Mouse (Mus musculus) 3134 (cell line): ENCODE measurements around the gene Lhb.
"Not testable (repeated sequence)": the region's sequence is repeated elsewhere in the genome, so short reads cannot be mapped to it uniquely, and the experiment has no call there.

Source experiments
- DNase-seq: peaks from one replicate; pipeline ENCODE4 v3.0.0-alpha.2; 2011; ENCODE audit warnings: low spot score; ENCODE audit not compliant: insufficient read length; ENCODE audit errors: extremely low read depth

Gene Lhb

GRCm38 (mm10) chr7:45420615-45420919 is at the start of gene Lhb:
Gene Lhb, plus strand, starts transcription at chr7:45420820.
- no peak for DNase-seq

DNA sequence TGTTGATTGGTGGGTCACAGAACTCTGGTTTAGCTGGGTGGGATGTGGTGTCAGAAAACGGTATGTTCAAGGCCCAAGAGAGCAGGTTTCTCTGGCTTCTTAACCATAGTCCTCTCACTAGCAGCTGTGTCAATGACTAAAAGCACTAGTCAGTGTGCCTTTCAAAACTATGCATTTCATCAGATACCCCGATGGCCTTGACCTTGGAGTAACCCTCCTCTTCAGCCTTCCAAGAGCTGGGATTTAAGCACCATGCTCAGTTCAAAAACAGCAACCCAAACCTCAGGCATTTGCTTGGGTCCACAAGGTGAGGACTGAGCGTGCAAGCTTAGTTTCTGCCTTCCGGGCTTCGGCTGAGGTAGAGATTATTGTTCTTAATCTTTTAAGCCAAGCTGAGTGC is 48.2 kb upstream of the Lhb start:
- no peak for DNase-seq

DNA sequence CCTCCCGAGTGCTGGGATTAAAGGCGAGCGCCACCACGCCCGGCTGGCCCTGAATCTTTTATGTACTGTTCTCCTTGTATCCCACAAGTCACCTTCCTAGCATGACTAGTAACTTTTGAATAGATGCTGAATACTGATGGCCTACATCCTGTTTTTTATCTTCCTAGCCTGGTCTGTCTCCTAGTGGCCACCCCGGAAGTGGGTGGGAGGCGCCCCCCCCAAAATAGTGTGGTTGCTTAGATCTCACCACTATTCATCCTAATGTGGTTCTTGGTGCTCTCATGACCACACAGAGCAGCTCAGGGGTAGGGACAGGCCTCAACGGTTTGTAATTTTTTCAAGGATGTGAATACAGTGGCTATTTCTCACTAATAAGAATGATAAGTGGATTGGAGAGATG is 46.0 kb upstream of the Lhb start:
- no peak for DNase-seq

- DNase-seq: no peak
Measured at GRCm38 (mm10) chr7:45376057-45376456, 44.6 kb upstream of the Lhb start.

DNA sequence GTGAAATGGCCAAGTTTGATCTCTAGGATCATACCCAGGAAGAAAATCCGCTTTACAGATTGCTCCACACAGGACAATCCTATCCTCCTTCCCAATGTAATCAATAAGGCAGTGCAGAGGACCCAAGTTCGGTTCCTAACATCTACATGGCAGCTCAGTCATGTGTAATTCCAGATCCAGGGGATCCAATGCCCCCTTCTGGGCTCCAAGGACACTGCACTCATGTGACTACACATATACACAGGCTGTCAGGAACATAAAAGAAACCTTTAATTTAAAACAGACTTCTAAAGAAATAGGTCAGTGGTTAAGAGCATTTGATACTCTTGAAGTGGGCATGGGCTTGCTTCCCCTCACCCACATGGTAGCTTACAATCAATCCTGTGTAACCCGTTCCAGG is 34.5 kb upstream of the Lhb start:
- no peak for DNase-seq

GRCm38 (mm10) chr7:45395129-45395541 is 25.5 kb upstream of the Lhb start:
- no peak for DNase-seq

- peak; percentile 99 for DNase-seq
Measured at GRCm38 (mm10) chr7:45395578-45396336, 24.9 kb upstream of the Lhb start, which contains the start of gene Snrnp70. Gene Snrnp70, minus strand, starts transcription at chr7:45395742.

- DNase-seq: not testable (repeated sequence)
Measured at GRCm38 (mm10) chr7:45396337-45396775, 24.3 kb upstream of the Lhb start.

DNA sequence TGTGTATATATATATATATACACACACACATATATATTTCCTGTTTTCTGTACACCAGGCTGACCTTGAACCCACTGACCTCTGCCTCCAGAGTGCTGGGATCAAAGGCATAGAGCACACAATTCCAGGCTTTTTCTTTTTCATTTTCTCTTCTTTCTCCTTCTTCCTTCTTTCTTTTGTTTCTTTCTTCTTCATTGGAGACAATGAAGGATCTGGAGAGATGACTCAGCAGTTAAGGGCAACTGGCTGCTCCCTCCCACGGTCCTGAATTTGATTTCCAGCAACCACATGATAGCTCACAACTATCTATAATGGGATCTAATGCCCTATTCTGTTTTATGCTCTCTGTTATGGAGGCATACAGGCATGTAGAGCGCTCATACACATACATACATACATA is 23.8 kb upstream of the Lhb start:
- DNase-seq: no peak

- no peak for DNase-seq
Measured at GRCm38 (mm10) chr7:45401521-45402085, 19.0 kb upstream of the Lhb start.

- DNase-seq: no peak
Measured at GRCm38 (mm10) chr7:45403532-45404261, 16.9 kb upstream of the Lhb start.

GRCm38 (mm10) chr7:45405091-45406075 is 15.2 kb upstream of the Lhb start, which contains the start of gene Kcna7:
Gene Kcna7, plus strand, starts transcription at chr7:45405653.
- DNase-seq: peak; percentile 65

- no peak for DNase-seq
Measured at GRCm38 (mm10) chr7:45406157-45407156, 14.2 kb upstream of the Lhb start.

DNA sequence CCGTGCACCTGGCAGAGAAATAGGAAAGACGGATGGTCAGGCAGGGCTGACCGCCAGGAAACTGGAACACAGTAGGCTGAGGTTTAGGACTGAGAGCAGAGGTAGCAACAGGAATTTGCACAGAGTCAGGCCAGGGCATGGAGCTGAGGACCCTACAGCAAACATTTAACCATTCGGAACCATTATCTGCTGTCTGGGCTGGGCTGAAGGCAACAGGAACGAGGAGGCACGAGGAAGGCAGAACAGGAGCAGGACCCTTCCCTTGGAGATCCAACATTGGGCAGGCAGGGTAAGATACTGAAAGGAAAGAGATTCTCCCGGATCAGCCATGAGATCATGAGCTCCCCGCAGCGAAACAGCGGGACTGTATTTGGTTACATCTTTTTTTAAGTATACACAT is 12.8 kb upstream of the Lhb start:
- no peak for DNase-seq

DNA sequence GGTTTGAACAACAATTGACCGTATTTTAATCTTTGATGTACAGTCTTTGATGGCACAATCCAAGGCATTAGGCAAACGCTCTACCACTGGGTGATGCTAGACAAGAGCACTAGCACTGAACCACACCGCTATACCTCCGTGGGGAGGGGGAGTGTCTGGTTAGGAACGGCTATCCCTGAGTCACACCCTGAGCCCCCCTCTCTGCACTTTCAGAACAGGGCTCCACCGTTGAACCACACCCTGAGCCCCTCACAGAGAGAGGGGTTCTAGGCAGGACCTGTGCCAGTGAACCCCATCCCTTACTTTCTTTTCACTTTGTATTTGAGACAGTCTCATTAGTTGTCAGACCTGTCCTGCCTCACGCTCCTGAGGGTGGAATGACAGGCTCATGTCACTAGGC is 12.3 kb upstream of the Lhb start:
- DNase-seq: no peak

DNA sequence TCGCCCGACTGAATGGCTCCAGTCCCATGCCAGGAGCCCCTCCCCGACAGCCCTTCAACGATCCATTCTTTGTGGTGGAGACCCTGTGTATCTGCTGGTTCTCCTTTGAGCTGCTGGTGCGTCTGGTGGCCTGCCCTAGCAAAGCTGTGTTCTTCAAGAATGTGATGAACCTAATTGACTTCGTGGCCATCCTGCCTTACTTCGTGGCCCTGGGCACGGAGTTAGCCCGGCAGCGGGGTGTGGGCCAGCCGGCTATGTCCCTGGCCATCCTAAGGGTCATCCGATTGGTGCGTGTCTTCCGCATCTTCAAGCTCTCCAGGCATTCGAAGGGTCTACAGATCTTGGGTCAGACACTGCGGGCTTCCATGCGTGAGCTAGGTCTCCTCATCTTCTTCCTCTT is 11.7 kb upstream of the Lhb start:
- no peak for DNase-seq

DNA sequence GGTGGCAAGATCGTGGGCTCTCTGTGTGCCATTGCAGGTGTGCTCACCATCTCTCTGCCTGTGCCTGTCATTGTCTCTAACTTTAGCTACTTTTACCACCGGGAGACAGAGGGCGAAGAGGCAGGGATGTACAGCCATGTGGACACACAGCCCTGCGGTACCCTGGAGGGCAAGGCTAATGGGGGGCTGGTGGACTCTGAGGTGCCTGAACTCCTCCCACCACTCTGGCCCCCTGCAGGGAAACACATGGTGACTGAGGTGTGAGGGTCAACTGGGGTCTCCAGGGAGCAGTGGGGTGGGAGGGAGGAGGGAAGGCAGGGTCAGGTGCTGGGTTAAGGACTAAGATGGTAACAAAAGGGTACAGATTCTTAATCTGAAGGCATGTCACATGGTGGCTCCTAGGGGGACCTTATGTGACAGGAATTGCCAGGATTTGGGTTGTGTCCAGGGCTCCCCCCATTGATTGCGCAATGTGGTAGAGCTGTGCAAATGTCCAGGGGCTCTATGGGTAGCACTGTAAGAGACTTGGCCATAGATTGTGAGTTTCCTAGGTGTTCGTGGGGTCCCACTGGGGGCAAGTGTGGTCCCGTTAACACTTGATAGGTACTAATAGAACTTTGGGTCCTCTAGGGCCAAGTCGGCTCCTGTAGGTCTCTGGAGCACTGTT is 11.0 kb upstream of the Lhb start:
- no peak for DNase-seq

DNA sequence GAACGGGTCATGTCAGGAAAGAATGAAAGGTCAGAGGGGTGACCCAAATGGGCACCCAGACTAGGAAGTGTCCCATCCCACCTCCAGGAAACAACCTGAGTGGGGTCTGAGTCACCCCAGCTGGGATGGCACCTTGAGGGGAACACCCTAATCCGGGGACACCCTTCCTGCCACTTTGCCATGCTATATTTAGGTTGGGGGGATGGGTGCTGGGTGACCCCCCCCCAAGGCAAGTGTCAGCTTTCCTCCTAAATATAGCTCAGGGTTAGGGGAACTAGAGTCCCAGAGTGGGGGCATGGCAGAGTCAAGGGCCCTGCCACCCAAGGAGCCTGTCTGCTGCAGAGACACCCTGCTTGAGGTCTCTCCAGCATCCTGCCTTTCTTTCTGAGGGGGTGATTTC is 8.2 kb upstream of the Lhb start:
- DNase-seq: no peak
